Mouse (Mus musculus) heart, embryonic 16.5 days (tissue): Measurements from ENCODE around the gene Melk. TPM values are rescaled to one million over a fixed set of nuclear protein-coding genes. Genes with fewer than 3 reads are reported as not detected.

Experiments
- ATAC-seq: fragments of 200-750 bp; cut with Nextera tagmentation; replicated peaks from 2 replicates; pipeline ENCODE4 v1.8.0; 2017; ENCODE audit warnings: moderate number of reproducible peaks; ENCODE audit not compliant: insufficient read depth, low FRiP score; ENCODE audit errors: extremely low read depth
- H3K27ac ChIP-seq: fragments of 300-500 bp; sonication (generic); 2 replicates; pipeline ENCODE4 v1.5.1; 2014; ENCODE audit warnings: mild to moderate bottlenecking, low read length, control low read depth, moderate library complexity
- H3K27me3 ChIP-seq: fragments of 300-500 bp; sonication (generic); 2 replicates; pipeline ENCODE4 v1.6.1; 2014; ENCODE audit warnings: low read length, mixed read lengths; ENCODE audit not compliant: control insufficient read depth, insufficient read depth
- H3K36me3 ChIP-seq: fragments of 300-500 bp; sonication (generic); 2 replicates; pipeline ENCODE4 v1.6.1; 2014; ENCODE audit not compliant: control insufficient read depth, insufficient read depth
- H3K4me1 ChIP-seq: fragments of 300-500 bp; sonication (generic); 2 replicates; pipeline ENCODE4 v1.6.1; 2014; ENCODE audit warnings: low read length, mixed read lengths; ENCODE audit not compliant: control insufficient read depth, insufficient read depth
- H3K4me2 ChIP-seq: fragments of 300-500 bp; sonication (generic); 2 replicates; pipeline ENCODE4 v1.6.1; 2014; ENCODE audit warnings: low read depth, mild to moderate bottlenecking, control low read depth, low read length
- H3K4me3 ChIP-seq: fragments of 300-500 bp; sonication (generic); 2 replicates; pipeline ENCODE4 v1.5.1; 2014; ENCODE audit warnings: mild to moderate bottlenecking, control low read depth, low read length
- H3K9ac ChIP-seq: fragments of 300-500 bp; sonication (generic); 2 replicates; pipeline ENCODE4 v1.6.1; 2014; ENCODE audit warnings: low read length, control low read depth
- H3K9me3 ChIP-seq: fragments of 300-500 bp; sonication (generic); replicated peaks from 2 replicates; pipeline ENCODE4 v1.6.1; 2016; ENCODE audit warnings: low read length; ENCODE audit not compliant: control insufficient read depth
- WGBS: fragments of 180-500 bp; shearing (Covaris S2); extraction: QIAGEN DNeasy Blood & Tissue Kit; methylation state at CpG from one replicate; pipeline ENCODE4 v1.1.7; 2014; 5-methylcytosine and 5-hydroxymethylcytosine counted together
- polyA plus RNA-seq: library from polyadenylated mRNA; unstranded; fragments of >200 nt; fragmentation: Nextera tagmentation; extraction: Ambion mirVana; gene quantifications from 2 replicates; pipeline ENCODE4 v1.2.1, GENCODE M21; 2015

Gene Melk
- polyA plus RNA-seq, 1 experiment from 2014 or later = 26.0 TPM

GRCm38 (mm10) chr4:44316270-44316809 is 15.7 kb downstream of the Melk start:
- no peaks in the 10 kb centered on the region for H3K4me1 ChIP-seq
- peaks cover 11% of the 10 kb centered on the region; the same call in 1 of the 2 replicates for H3K36me3 ChIP-seq
- no peak overlapping the region for H3K27ac ChIP-seq
- H3K4me2 ChIP-seq = no peak overlapping the region
- WGBS = 77% methylated on average over 12 of the region's 12 CpGs
- no peak overlapping the region for H3K9ac ChIP-seq
- H3K4me3 ChIP-seq = no peak overlapping the region
- H3K9me3 ChIP-seq = no peaks in the 10 kb centered on the region
- no peak for ATAC-seq
- H3K27me3 ChIP-seq = no peaks in the 10 kb centered on the region

GRCm38 (mm10) chr4:44320448-44320847 is 19.8 kb downstream of the Melk start:
- ATAC-seq = no peak

GRCm38 (mm10) chr4:44322124-44322523 is 21.4 kb downstream of the Melk start:
- WGBS = 80% methylated on average over 7 of the region's 7 CpGs
- Histone ChIP-seq H3K4me2 (no peak overlapping the region), H3K36me3 (peaks cover 12% of the 10 kb centered on the region), H3K27ac (no peak overlapping the region), H3K27me3 (no peaks in the 10 kb centered on the region), H3K9ac (no peak overlapping the region), H3K9me3 (no peaks in the 10 kb centered on the region), H3K4me1 (no peaks in the 10 kb centered on the region), H3K4me3 (no peak overlapping the region)
- no peak for ATAC-seq

More at GRCm38 (mm10) chr4:44320448-44320847, 19.8 kb downstream of the Melk start:
- Histone ChIP-seq H3K27ac (no peak overlapping the region), H3K27me3 (no peaks in the 10 kb centered on the region), H3K9me3 (no peaks in the 10 kb centered on the region), H3K36me3 (peaks cover 7% of the 10 kb centered on the region), H3K4me2 (no peak overlapping the region), H3K4me1 (no peaks in the 10 kb centered on the region), H3K9ac (no peak overlapping the region), H3K4me3 (no peak overlapping the region)
- 92% methylated on average over 6 of the region's 6 CpGs for WGBS

GRCm38 (mm10) chr4:44325453-44325852 is 24.8 kb downstream of the Melk start:
- Histone ChIP-seq H3K36me3 (peaks cover 5% of the 10 kb centered on the region), H3K27ac (no peak overlapping the region), H3K4me3 (no peak overlapping the region), H3K9ac (no peak overlapping the region), H3K9me3 (no peaks in the 10 kb centered on the region), H3K27me3 (no peaks in the 10 kb centered on the region), H3K4me1 (no peaks in the 10 kb centered on the region), H3K4me2 (no peak overlapping the region)
- 52% methylated on average over 4 of the region's 4 CpGs for WGBS
- ATAC-seq = no peak

GRCm38 (mm10) chr4:44326721-44327120 is 26.0 kb downstream of the Melk start:
- H3K4me2 ChIP-seq = no peak overlapping the region
- H3K9ac ChIP-seq = no peak overlapping the region
- ATAC-seq = no peak
- 95% methylated on average over 3 of the region's 3 CpGs for WGBS
- no peak overlapping the region for H3K4me3 ChIP-seq
- no peaks in the 10 kb centered on the region for H3K27me3 ChIP-seq
- no peaks in the 10 kb centered on the region for H3K9me3 ChIP-seq
- no peaks in the 10 kb centered on the region for H3K4me1 ChIP-seq
- H3K36me3 ChIP-seq = peaks cover 5% of the 10 kb centered on the region
- no peak overlapping the region for H3K27ac ChIP-seq

GRCm38 (mm10) chr4:44327976-44328375 is 27.3 kb downstream of the Melk start:
- no peak overlapping the region for H3K9ac ChIP-seq
- H3K4me3 ChIP-seq = no peak overlapping the region
- no peaks in the 10 kb centered on the region for H3K4me1 ChIP-seq
- peaks cover 5% of the 10 kb centered on the region for H3K36me3 ChIP-seq
- no peaks in the 10 kb centered on the region for H3K27me3 ChIP-seq
- H3K4me2 ChIP-seq = no peak overlapping the region
- no peaks in the 10 kb centered on the region for H3K9me3 ChIP-seq
- no peak overlapping the region for H3K27ac ChIP-seq
- WGBS = 75% methylated on average over 1 of the region's 1 CpGs
- no peak for ATAC-seq

GRCm38 (mm10) chr4:44335006-44335405 is 34.3 kb downstream of the Melk start:
- no peak for ATAC-seq
- Histone ChIP-seq H3K27ac (no peak overlapping the region), H3K9me3 (no peaks in the 10 kb centered on the region), H3K4me1 (no peaks in the 10 kb centered on the region), H3K27me3 (no peaks in the 10 kb centered on the region), H3K36me3 (0 out of 2 replicates have a peak, but pooled peaks cover 11% of the 10 kb centered on the region), H3K4me3 (no peak overlapping the region), H3K9ac (no peak overlapping the region), H3K4me2 (no peak overlapping the region)
- WGBS = 92% methylated on average over 8 of the region's 8 CpGs

- no peak for ATAC-seq
- H3K9me3 ChIP-seq = no peaks in the 10 kb centered on the region
- H3K4me3 ChIP-seq = no peak overlapping the region
- H3K27me3 ChIP-seq = no peaks in the 10 kb centered on the region
- H3K27ac ChIP-seq = no peak overlapping the region
- H3K4me1 ChIP-seq = peaks cover 2% of the 10 kb centered on the region; the same call in 1 of the 2 replicates
- WGBS = 91% methylated on average over 7 of the region's 7 CpGs
- peaks cover 5% of the 10 kb centered on the region; the same call in 1 of the 2 replicates for H3K36me3 ChIP-seq
- no peak overlapping the region for H3K4me2 ChIP-seq
- no peak overlapping the region for H3K9ac ChIP-seq
These were observed 61.0 kb downstream of the Melk start for GRCm38 (mm10) chr4:44361670-44362069.

GRCm38 (mm10) chr4:44363434-44364013 is 62.8 kb downstream of the Melk start:
- no peak overlapping the region for H3K4me3 ChIP-seq
- peaks cover 5% of the 10 kb centered on the region; the same call in 1 of the 2 replicates for H3K36me3 ChIP-seq
- no peak overlapping the region for H3K27ac ChIP-seq
- H3K4me1 ChIP-seq = peaks cover 2% of the 10 kb centered on the region; the same call in 1 of the 2 replicates
- H3K4me2 ChIP-seq = no peak overlapping the region
- H3K9me3 ChIP-seq = no peaks in the 10 kb centered on the region
- 46% methylated on average over 12 of the region's 12 CpGs for WGBS
- H3K9ac ChIP-seq = no peak overlapping the region
- ATAC-seq = no peak
- no peaks in the 10 kb centered on the region for H3K27me3 ChIP-seq
